Mouse (Mus musculus): ENCODE data around the gene Katnb1.

GRCm38 (mm10) chr8:95150608-95151007, 69.6 kb downstream of the Katnb1 start:
- TF ChIP-seq GATA1 (IDR thresholded peaks at IDR 0.05; ENCODE audit: low read length) (no peak), TAL1 (IDR thresholded peaks at IDR 0.05; ENCODE audit: low read length) (no peak)
